Mouse (Mus musculus) mesoderm, embryonic 11.5 days (tissue): Measurements from ENCODE around the gene Lnx1.

Experiments used
- DNase-seq: peaks from one replicate; pipeline ENCODE4 v3.0.0-alpha.2; 2012; ENCODE audit warnings: low read depth, low spot score

The Lnx1 gene

DNA sequence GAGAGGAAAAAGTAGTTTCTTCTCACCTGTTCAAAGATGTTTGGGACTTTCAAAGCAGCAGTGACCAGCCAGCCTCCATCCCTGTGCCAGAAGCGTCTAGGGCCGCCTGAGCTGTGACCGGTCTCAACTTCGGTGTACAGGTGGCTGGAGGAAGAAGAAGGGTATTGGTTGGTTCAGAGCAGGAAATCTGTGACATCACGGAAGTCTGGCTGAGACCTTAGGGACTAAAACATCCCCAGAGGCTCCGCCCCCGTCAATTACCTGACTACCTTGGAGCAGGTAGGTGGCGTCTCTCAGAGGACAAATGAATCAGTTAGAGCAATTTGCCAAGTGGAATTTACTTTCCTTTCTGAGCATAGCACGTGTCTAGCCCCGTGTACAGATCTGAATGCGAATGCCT lies at the start of gene Lnx1:
Gene Lnx1, minus strand, starts transcription at position 147 of the 400 bp plus-strand sequence.
- DNase-seq = no peak

DNA sequence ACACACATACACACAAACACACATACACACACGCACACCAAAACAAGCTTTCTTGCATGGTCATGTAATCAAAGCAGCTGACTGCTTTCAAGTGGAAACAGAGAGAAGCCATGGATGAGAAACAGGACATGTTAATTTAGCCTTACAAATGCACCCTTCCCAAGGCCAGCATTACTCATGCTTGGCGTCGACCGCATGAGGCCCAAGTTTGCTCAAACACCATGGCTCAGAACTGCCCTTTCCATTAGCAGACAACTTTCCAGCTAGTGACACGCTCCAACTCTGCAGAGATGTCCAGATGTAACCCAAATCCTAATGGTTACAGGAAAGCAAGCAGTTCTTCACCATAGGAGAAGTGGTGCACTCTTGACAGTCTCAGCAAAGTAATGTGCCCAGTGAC lies 47.8 kb upstream of the Lnx1 start:
- no peak for DNase-seq

- no peak for DNase-seq
Measured at GRCm38 (mm10) chr5:74747476-74747875, 44.8 kb upstream of the Lnx1 start.

- no peak for DNase-seq
Measured at GRCm38 (mm10) chr5:74740951-74741350, 38.2 kb upstream of the Lnx1 start.

DNA sequence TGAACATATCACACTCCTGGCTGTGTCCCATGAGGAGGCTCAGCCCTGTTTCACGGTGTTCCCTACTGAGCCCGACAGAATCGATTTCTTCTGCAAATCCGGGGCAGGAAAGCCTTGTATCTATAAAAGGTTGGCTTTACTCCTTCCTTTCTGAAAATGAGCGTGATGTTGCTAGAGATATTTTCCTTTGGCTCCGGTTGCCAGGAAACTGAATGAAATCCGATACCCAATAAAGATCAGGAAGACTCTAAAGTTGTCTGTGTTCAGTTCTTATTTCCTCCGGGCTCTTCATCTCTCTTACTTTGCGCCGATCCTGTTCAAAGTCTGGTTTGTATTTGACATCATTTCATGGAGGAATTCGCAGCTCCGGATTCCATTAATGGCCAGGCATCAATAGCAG lies 36.7 kb upstream of the Lnx1 start:
- DNase-seq = peak; percentile 39

DNA sequence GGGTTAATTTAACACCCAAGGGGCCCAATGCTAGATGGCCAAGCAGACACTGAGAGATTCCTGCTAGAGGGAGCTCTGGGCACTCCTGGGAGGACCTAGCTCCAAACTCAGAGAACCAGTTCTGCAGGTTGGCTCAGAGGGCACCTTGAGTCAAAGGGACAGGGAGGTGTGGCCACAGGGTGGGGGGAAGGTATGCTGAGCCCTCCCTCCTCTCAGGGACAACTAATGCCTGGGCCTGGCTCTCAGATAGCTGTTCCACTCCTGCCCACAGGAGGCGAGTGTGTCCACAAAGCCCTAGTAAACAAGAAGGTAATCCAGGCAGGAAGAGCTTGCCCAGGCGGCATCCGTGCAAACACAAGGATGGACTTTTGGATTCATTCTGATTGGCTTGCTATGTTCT lies 35.6 kb upstream of the Lnx1 start:
- peak; percentile 8 for DNase-seq

GRCm38 (mm10) chr5:74733885-74734558 lies 31.3 kb upstream of the Lnx1 start:
- no peak for DNase-seq

- DNase-seq = no peak
Measured at GRCm38 (mm10) chr5:74732613-74733012, 29.9 kb upstream of the Lnx1 start.

DNA sequence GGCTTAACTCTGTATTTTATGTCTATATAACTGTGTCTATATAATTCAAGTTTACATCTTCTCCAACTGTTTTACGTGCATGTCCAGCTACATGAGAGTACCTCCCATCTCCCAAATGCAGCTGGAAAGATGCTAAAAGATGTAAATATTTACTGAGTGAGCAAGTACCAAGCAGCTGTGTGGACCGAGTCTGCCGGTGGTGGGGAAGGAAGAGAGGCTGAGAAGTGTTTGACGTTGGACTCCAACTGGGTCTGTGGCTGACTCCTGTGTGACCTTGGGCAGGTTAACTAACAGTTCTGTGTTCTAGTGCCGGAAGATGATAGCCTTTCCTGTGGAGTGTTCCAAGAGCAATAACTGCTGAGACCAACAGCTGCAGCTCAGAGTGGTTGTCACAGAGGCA lies 27.9 kb upstream of the Lnx1 start:
- no peak for DNase-seq

GRCm38 (mm10) chr5:74729567-74729966 lies 26.9 kb upstream of the Lnx1 start:
- no peak for DNase-seq

GRCm38 (mm10) chr5:74728186-74728585 lies 25.5 kb upstream of the Lnx1 start:
- DNase-seq = no peak

DNA sequence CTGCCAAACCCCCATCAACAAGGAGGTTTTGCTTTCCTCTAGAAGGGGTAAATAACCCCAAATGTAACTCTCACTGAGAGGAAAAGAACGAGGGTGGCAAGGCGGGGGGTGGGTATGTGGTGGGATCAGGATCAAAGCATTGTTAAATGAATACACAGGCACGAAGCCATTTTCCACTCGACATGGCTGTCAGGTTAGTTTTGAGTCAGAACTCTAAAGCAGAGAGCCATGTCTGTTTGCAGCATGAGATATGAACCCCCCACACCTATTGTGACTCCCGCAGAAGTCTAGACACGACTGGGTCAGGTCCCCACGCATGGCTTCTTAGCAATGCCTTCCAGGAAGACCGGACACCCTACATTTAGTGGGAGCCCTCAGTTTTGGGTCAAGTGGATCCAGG lies 24.6 kb upstream of the Lnx1 start:
- no peak for DNase-seq

DNA sequence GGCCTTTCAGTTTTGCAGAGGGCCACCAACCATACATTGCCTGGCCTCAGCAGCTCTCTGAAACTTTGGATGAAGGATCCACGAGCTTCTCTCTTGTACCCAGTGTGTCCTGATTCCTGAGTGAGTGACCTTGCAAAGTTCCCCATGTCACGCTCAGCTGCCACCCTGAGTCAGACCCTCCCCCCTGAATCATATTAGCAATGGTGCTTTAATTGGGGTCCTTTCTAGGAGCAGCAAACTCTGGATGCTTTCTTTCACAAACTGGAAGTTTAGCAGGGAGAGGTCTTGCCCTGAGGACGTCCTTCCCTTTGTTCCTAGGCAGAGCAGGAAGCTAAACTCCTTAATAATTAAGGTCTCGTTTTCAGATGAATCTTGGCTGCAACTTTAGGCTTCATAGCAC lies 22.8 kb upstream of the Lnx1 start:
- DNase-seq = no peak

- no peak for DNase-seq
Measured at GRCm38 (mm10) chr5:74721816-74722215, 19.1 kb upstream of the Lnx1 start.

GRCm38 (mm10) chr5:74720661-74721060 lies 17.9 kb upstream of the Lnx1 start:
- DNase-seq = no peak

GRCm38 (mm10) chr5:74716165-74716564 lies 13.5 kb upstream of the Lnx1 start:
- DNase-seq = no peak

GRCm38 (mm10) chr5:74712811-74713210 lies 10.1 kb upstream of the Lnx1 start:
- no peak for DNase-seq

DNA sequence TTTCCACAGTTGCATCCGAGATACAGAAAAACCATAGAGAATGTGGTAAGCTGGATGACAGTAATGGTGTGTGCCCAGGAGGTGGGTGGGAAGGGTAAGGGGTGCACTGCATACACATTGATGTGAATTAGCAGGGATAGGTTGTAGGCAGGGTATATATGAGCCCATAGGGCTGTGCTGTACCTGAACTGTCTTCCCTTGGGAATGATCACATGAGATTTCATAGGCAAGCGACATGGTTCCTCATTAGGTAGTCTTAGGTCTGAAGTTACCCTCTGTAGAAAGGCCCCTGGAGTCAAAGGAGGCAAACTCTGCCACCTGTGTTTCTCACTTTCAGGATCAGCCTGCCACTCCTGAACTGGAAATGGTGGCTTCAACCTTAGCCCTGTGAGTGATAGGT lies 9.3 kb upstream of the Lnx1 start:
- DNase-seq = no peak

DNA sequence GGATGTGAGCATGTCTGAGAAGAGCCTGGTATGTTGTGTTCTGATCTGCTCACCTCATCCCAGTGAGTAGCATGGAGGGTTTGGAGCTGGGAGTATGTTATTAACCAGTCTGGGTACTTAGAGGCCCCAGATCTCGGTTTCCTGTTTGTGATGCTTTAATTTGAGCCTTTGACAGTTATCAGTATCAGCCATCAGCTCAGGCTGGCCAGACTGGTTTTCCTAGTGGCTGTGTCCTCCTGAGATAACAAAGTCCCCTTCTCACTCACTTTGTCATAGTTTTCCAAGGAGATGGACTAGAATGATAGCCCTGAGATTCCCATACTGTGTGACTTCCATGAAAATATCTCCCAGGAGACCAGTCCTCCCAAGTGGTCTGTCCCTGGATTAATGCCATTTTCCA lies 8.3 kb upstream of the Lnx1 start:
- DNase-seq = no peak

GRCm38 (mm10) chr5:74710181-74710580 lies 7.5 kb upstream of the Lnx1 start:
- DNase-seq = no peak

- peak; percentile 91 for DNase-seq
Measured at GRCm38 (mm10) chr5:74704460-74704790, 1.7 kb upstream of the Lnx1 start.

- peak; percentile 20 for DNase-seq
Measured at GRCm38 (mm10) chr5:74703741-74704459, 1.2 kb upstream of the Lnx1 start.

GRCm38 (mm10) chr5:74700918-74701317 lies 1.8 kb downstream of the Lnx1 start:
- no peak for DNase-seq

DNA sequence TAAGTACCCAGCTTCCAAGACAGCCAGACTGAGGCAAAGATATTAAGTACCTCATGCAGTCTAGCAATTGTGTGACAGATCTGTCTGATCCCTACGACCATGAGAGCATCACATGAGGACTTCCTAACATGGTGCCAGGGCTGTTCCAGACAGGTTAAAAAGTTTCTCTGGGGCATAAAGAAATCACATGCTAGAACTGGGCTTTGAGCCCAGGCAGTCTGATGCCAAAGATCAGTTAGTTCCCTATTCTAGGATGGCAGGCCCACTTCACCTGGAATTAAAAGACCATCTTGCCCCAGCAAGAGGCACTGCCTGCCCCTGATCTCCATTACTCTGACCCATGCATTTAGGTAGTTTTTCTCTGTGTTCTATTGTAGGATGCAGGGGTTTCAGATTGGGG lies 3.0 kb downstream of the Lnx1 start:
- DNase-seq = no peak
